Mouse (Mus musculus) stomach, embryonic 16.5 days (tissue): ENCODE results near the gene Olfr895. TPM values are rescaled to one million over a fixed set of nuclear protein-coding genes. Genes with fewer than 3 reads are reported as not detected.

Experiments
- ATAC-seq: fragments of 200-750 bp; cut with Nextera tagmentation; 2 replicates; pipeline ENCODE4 v1.8.0; 2017; ENCODE audit warnings: moderate number of reproducible peaks, moderate TSS enrichment; ENCODE audit not compliant: insufficient read depth, low FRiP score
- H3K27ac ChIP-seq: fragments of 300-500 bp; sonication (generic); 2 replicates; pipeline ENCODE4 v1.5.1; 2014; ENCODE audit warnings: low read length
- H3K27me3 ChIP-seq: fragments of 300-500 bp; sonication (generic); 2 replicates; pipeline ENCODE4 v1.6.1; 2014; ENCODE audit warnings: low read length, control low read depth, mixed read lengths; ENCODE audit not compliant: control insufficient read depth, insufficient read depth
- H3K36me3 ChIP-seq: fragments of 300-500 bp; sonication (generic); 2 replicates; pipeline ENCODE4 v1.6.1; 2014; ENCODE audit warnings: low read length; ENCODE audit not compliant: control insufficient read depth, insufficient read depth
- H3K4me1 ChIP-seq: fragments of 300-500 bp; sonication (generic); 2 replicates; pipeline ENCODE4 v1.6.1; 2014; ENCODE audit warnings: low read length, control low read depth, mixed read lengths; ENCODE audit not compliant: control insufficient read depth, insufficient read depth
- H3K4me2 ChIP-seq: fragments of 300-500 bp; sonication (generic); 2 replicates; pipeline ENCODE4 v1.6.1; 2014; ENCODE audit warnings: low read depth, low read length, mixed read lengths
- H3K4me3 ChIP-seq: fragments of 300-500 bp; sonication (generic); replicated peaks from 2 replicates; pipeline ENCODE4 v1.5.1; 2014; ENCODE audit warnings: mild to moderate bottlenecking, low read length
- H3K9ac ChIP-seq: fragments of 300-500 bp; sonication (generic); 2 replicates; pipeline ENCODE4 v1.6.1; 2014; ENCODE audit warnings: low read length
- H3K9me3 ChIP-seq: fragments of 300-500 bp; sonication (generic); replicated peaks from 2 replicates; pipeline ENCODE4 v1.6.1; 2016; ENCODE audit warnings: low read length, control low read depth; ENCODE audit not compliant: control insufficient read depth
- WGBS: fragments of 180-500 bp; shearing (Covaris S2); extraction: QIAGEN DNeasy Blood & Tissue Kit; methylation state at CpG from one replicate; pipeline ENCODE4 v1.1.7; 2014; 5-methylcytosine and 5-hydroxymethylcytosine counted together
- polyA plus RNA-seq: library from polyadenylated mRNA; unstranded; fragments of >200 nt; fragmentation: Nextera tagmentation; extraction: Ambion mirVana; gene quantifications from 2 replicates; pipeline ENCODE4 v1.2.1, GENCODE M21; 2015

The Olfr895 gene
- not detected in 2 replicates for polyA plus RNA-seq

DNA sequence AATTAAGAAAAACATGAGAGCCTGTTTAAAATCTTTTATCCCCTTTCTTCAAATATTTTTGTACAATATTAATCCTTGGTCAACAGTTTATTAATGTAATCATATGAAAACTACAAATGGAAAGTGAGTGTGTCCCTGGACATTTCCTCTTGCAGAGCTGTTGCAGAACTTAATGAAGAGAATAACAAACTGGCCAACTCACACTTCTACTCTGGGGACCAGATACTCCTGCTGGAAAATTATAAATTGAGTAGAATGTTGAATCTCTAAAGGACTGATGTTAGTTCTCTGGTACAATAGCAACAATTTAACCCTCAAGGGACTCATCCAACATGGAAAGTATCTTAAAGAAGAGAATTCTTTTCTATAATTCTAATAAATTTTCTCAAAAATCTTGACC lies at the start of gene Olfr895:
Gene Olfr895, plus strand, starts transcription at position 301 of the 400 bp plus-strand sequence.
- H3K27me3 ChIP-seq: no peaks in the 10 kb centered on the region
- no peak within 1 kb of the TSS for H3K4me2 ChIP-seq
- no peak for ATAC-seq
- no peaks in the 10 kb centered on the region for H3K36me3 ChIP-seq
- no peak within 1 kb of the TSS for H3K9ac ChIP-seq
- no peak within 1 kb of the TSS for H3K27ac ChIP-seq
- no peaks in the 10 kb centered on the region for H3K4me1 ChIP-seq
- H3K4me3 ChIP-seq: no peak within 1 kb of the TSS
- H3K9me3 ChIP-seq: no peaks in the 10 kb centered on the region

GRCm38 (mm10) chr9:38252474-38252873 lies 15.2 kb upstream of the Olfr895 start, which contains the start of gene Olfr143:
Olfr143 (plus strand) TSS chr9:38252774.
- ATAC-seq: no peak
- Histone ChIP-seq H3K4me2 (no peak within 1 kb of the TSS), H3K4me3 (no peak within 1 kb of the TSS), H3K27ac (no peak within 1 kb of the TSS), H3K9ac (no peak within 1 kb of the TSS), H3K4me1 (no peaks in the 10 kb centered on the region), H3K36me3 (no peaks in the 10 kb centered on the region), H3K9me3 (no peaks in the 10 kb centered on the region), H3K27me3 (no peaks in the 10 kb centered on the region)

DNA sequence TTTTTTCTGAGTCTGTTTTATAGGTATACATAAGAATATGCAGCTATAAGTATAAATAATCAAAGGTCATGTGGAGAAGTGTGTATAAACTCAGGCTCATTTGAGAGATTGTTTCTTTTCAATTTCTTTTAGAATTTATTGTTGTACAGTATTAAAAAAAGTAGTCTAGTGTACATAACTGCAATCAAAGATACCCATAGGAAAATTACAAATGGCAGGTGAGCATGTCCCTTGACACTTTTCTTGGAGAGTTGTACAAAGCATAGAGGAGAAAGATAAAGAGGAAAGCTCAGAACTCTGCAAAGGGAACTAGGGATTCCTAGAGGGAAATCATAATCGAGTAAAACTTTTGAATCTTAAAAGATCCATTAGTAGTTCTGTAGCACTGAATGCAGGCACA lies 23.2 kb downstream of the Olfr895 start, which contains the start of gene Olfr896-ps1:
Gene Olfr896-ps1, plus strand, starts transcription at position 301 of the 400 bp plus-strand sequence.
- WGBS: 83% methylated on average over 1 of the region's 1 CpGs
- ATAC-seq: no peak
- Histone ChIP-seq H3K4me3 (no peak within 1 kb of the TSS), H3K27me3 (no peaks in the 10 kb centered on the region), H3K4me2 (no peak within 1 kb of the TSS), H3K4me1 (no peaks in the 10 kb centered on the region), H3K9me3 (no peaks in the 10 kb centered on the region), H3K9ac (no peak within 1 kb of the TSS), H3K27ac (no peak within 1 kb of the TSS), H3K36me3 (no peaks in the 10 kb centered on the region)

Other genes with a start within 250 kb of the Olfr895 start
- not detected in 2 replicates for gene Olfr883, start 242.0 kb upstream of the Olfr895 start, polyA plus RNA-seq
- gene Olfr884, start 221.3 kb upstream of the Olfr895 start, polyA plus RNA-seq: not detected in 2 replicates
- gene Olfr885, start 206.5 kb upstream of the Olfr895 start, polyA plus RNA-seq: not detected in 2 replicates
- not detected in 2 replicates for gene Olfr887, start 183.8 kb upstream of the Olfr895 start, polyA plus RNA-seq
- gene Olfr888, start 159.7 kb upstream of the Olfr895 start, polyA plus RNA-seq: not detected in 2 replicates
- gene Olfr889, start 152.7 kb upstream of the Olfr895 start, polyA plus RNA-seq: 0.04 and 0.05 TPM in 2 replicates
- gene Olfr890, start 125.3 kb upstream of the Olfr895 start, polyA plus RNA-seq: 0.03 TPM in 1 of 2 replicates, not detected in the other
- not detected in 2 replicates for gene Olfr891, start 87.0 kb upstream of the Olfr895 start, polyA plus RNA-seq
- gene Olfr893, start 59.5 kb upstream of the Olfr895 start, polyA plus RNA-seq: 0.06 TPM in 1 of 2 replicates, not detected in the other
- gene Olfr894, start 49.8 kb upstream of the Olfr895 start, polyA plus RNA-seq: not detected in 2 replicates
- not detected in 2 replicates for gene Olfr143, start 15.1 kb upstream of the Olfr895 start, polyA plus RNA-seq
- gene Olfr896-ps1, start 23.3 kb downstream of the Olfr895 start, polyA plus RNA-seq: not detected in 2 replicates
- gene Olfr25, start 61.2 kb downstream of the Olfr895 start, polyA plus RNA-seq: not detected in 2 replicates
- not detected in 2 replicates for gene Olfr898, start 80.6 kb downstream of the Olfr895 start, polyA plus RNA-seq
- not detected in 2 replicates for gene Olfr250, start 99.0 kb downstream of the Olfr895 start, polyA plus RNA-seq
- not detected in 2 replicates for gene Olfr251, start 109.2 kb downstream of the Olfr895 start, polyA plus RNA-seq
- not detected in 2 replicates for gene Olfr147, start 133.8 kb downstream of the Olfr895 start, polyA plus RNA-seq
- gene Olfr901, start 161.6 kb downstream of the Olfr895 start, polyA plus RNA-seq: not detected in 2 replicates
- gene Olfr902, start 179.8 kb downstream of the Olfr895 start, polyA plus RNA-seq: not detected in 2 replicates
- gene Olfr904, start 195.3 kb downstream of the Olfr895 start, polyA plus RNA-seq: not detected in 2 replicates
- not detected in 2 replicates for gene Olfr905, start 203.3 kb downstream of the Olfr895 start, polyA plus RNA-seq
- gene Olfr906, start 219.2 kb downstream of the Olfr895 start, polyA plus RNA-seq: not detected in 2 replicates
- gene Olfr907, start 227.9 kb downstream of the Olfr895 start, polyA plus RNA-seq: not detected in 2 replicates